In the genomic region with DNA sequence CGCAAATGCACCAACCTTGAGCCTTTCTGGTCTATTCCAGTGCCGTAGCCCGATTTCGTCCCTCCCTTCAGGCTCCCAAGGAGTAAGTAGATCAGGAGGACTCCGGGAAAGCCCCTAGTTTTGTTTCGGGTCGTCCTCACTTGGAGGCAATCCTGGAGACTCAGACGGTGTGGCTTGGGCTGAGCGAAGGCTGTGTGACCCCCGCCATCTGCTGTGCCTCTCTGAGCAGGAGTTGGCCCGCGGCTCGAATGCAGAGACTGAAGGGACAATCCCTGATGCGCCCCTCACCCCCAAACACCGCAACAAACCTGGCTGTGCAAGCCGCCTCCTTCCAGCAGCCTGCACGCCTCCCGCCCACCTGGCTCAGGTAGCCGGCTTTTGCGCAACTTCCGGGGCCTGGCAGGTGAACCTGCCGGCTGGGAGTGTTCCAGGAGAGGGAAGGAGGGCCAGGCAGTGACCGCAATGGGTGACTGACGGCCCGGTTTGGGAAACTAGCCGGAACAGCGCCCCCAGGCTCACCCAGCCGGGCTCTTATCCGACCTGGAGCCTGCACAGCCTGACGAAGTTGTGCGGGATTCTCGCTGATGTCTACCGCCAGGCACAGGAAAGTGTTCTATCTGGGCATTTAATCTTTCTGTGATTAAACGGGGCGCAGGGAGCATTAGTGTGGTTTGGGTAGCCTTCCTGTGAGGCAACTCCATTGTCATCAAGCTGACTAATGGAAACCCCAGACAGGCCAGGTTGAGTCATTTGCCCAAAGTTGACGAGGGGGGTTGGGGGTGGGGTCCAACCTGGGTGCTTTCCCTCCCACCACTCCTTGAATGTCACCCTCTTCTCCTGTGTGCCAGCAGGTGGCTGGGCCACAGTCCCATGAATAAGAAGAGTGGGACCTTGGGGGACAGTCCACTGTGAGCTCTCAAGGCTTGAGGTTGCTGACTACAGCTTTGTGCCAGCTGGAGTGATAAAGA, we compare ENCODE assay signal across 8 mouse cellular contexts. TPM values are rescaled to one million over a fixed set of nuclear protein-coding genes. Genes with fewer than 3 reads are reported as not detected.
DNase-seq lines count a peak whose midpoint lies in the region; ATAC-seq and TF ChIP-seq lines count a peak whose summit lies in the region.

No protein-coding gene starts in this region.

- H3K27ac ChIP-seq in ES-E14 (ENCODE audit: insufficient read depth, low read depth, low read length, poor library complexity, severe bottlenecking) (no peak overlapping the region), macrophage (peak overlapping the region; percentile 46)
- H3K27ac ChIP-seq in forebrain, embryonic 12.5 days = peak overlapping the region; percentile 86
- peak overlapping the region; percentile 69 for H3K27ac ChIP-seq in kidney, embryonic 16.5 days (ENCODE audit: low read length)

- H3K9me3 ChIP-seq in ES-E14 (ENCODE audit: control insufficient read depth, insufficient read depth, low read depth, low read length) = no peaks in the 10 kb centered on the region
- H3K9me3 ChIP-seq in forebrain, embryonic 12.5 days = no peaks in the 10 kb centered on the region
- no peaks in the 10 kb centered on the region for H3K9me3 ChIP-seq in kidney, embryonic 16.5 days (ENCODE audit: low read length)

- H3K36me3 ChIP-seq in ES-E14 (ENCODE audit: control insufficient read depth, insufficient read depth, low read length, poor library complexity, severe bottlenecking) (peaks cover 14% of the 10 kb centered on the region), macrophage (ENCODE audit: inconsistent target) (no peaks in the 10 kb centered on the region)
- H3K36me3 ChIP-seq in forebrain, embryonic 12.5 days (replicated peaks) = peaks cover 26% of the 10 kb centered on the region
- H3K36me3 ChIP-seq in kidney, embryonic 16.5 days (ENCODE audit: insufficient read depth, low read length) = peaks cover 16% of the 10 kb centered on the region

- no peak for ATAC-seq in forebrain, embryonic 12.5 days (ENCODE audit: low FRiP score)
- no peak for ATAC-seq in kidney, embryonic 16.5 days (ENCODE audit: low FRiP score, low TSS enrichment)

- 3% methylated on average over 36 of the region's 36 CpGs for WGBS in forebrain, embryonic 12.5 days
- 9% methylated on average over 36 of the region's 36 CpGs for WGBS in kidney, embryonic 16.5 days
- WGBS in macrophage (ENCODE audit: missing documents) = 4% methylated on average over 36 of the region's 36 CpGs

- DNase-seq in adrenal gland, adult 2 months = peak; percentile 80
- DNase-seq in adrenal gland, postnatal 4 days (ENCODE audit: low spot score in 2 of 2) = no peak
- DNase-seq in ES-E14 (ENCODE audit: low read depth, low spot score) = no peak
- peak; percentile 41 for DNase-seq in thymus, postnatal 0 days (ENCODE audit: low spot score)
- DNase-seq in gastrocnemius, postnatal 14 days = no peak

- H3K4me2 ChIP-seq in forebrain, embryonic 12.5 days = peak overlapping the region; percentile 53
- H3K4me2 ChIP-seq in kidney, embryonic 16.5 days (replicated peaks; ENCODE audit: low read depth, low read length) = peak overlapping the region; percentile 63

- H3K4me1 ChIP-seq in ES-E14 (ENCODE audit: control insufficient read depth in 2 of 2, insufficient read depth in 2 of 2, low read length in 2 of 2, poor library complexity in 1 of 2) = peaks cover 12 to 38% of the 10 kb centered on the region in 2 experiments; a peak in 3 of 4 replicates
- peaks cover 95% of the 10 kb centered on the region for H3K4me1 ChIP-seq in forebrain, embryonic 12.5 days
- peaks cover 75% of the 10 kb centered on the region for H3K4me1 ChIP-seq in kidney, embryonic 16.5 days (ENCODE audit: insufficient read depth, low read length)

- peak overlapping the region; percentile 33 for H3K9ac ChIP-seq in ES-E14 (ENCODE audit: insufficient read depth, low read depth, low read length, poor library complexity, severe bottlenecking)
- peak overlapping the region; percentile 33 for H3K9ac ChIP-seq in forebrain, embryonic 12.5 days
- H3K9ac ChIP-seq in kidney, embryonic 16.5 days (replicated peaks; ENCODE audit: low read length) = peak overlapping the region; percentile 63

- H3K79me2 ChIP-seq in macrophage (ENCODE audit: inconsistent target) = peaks cover 97% of the 10 kb centered on the region

- intact Hi-C loops in gastrocnemius, postnatal 14 days (cut with DNase I; ENCODE audit: low total_unique reads) = no loop called here

- in situ Hi-C loops in ES-E14 (cut with MboI; ENCODE audit: low sequenced_read_pairs in 2 of 2, unreplicated experiment in 2 of 2) = no loop called here

- 0 out of 2 replicates have a peak, but pooled peaks cover 3% of the 10 kb centered on the region for H3K27me3 ChIP-seq in forebrain, embryonic 12.5 days
- H3K27me3 ChIP-seq in kidney, embryonic 16.5 days (ENCODE audit: insufficient read depth, low read length) = no peaks in the 10 kb centered on the region

- H3K4me3 ChIP-seq in ES-E14 (ENCODE audit: insufficient read depth in 1 of 2, low read depth in 1 of 2, low read length in 2 of 2, poor library complexity in 1 of 2, severe bottlenecking in 1 of 2) (peak overlapping the region; percentile 38 to 64), macrophage (ENCODE audit: inconsistent target) (peak overlapping the region; percentile 10)
- H3K4me3 ChIP-seq in forebrain, embryonic 12.5 days (replicated peaks) = peak overlapping the region; percentile 33
- H3K4me3 ChIP-seq in kidney, embryonic 16.5 days (ENCODE audit: low read length) = peak overlapping the region; percentile 40

TF ChIP-seq in ES-E14, 5 proteins besides CTCF, POLR2A, EP300 and RAD21:
- no peak for TF ChIP-seq ZNF384 (IDR thresholded peaks at IDR 0.05; ENCODE audit: low read depth, low read length)

RNA-seq across cellular contexts. Expression of a gene that starts 6.1 kb away (rescaled TPM):
- 10 to 100 TPM in 1 of 2 experiments, 1 to 10 TPM in 1; 8.5 to 11.3 TPM for total RNA-seq in adrenal gland, adult 2 months (2021)
- polyA plus RNA-seq in adrenal gland, adult 2 months (2012; rRNA removed) = 24.1 and 24.6 TPM in 2 replicates
- total RNA-seq in adrenal gland, postnatal 4 days (2021) = 10 to 100 TPM; 13.1 to 13.4 TPM
- 5.8 and 6.3 TPM in 2 replicates for total RNA-seq in ES-E14 (2012; rRNA removed)
- polyA plus RNA-seq in forebrain, embryonic 12.5 days (2016; fragmentation: Nextera tagmentation; extraction: Ambion mirVana) = 90.2 and 96.2 TPM in 2 replicates
- polyA plus RNA-seq in kidney, embryonic 16.5 days (2015; fragmentation: Nextera tagmentation; extraction: Ambion mirVana) = 32.1 and 34.9 TPM in 2 replicates
- 10 to 100 TPM in 17 of 26 experiments, 1 to 10 TPM in 9; 4.4 to 24.5 (median 13.0) TPM for total RNA-seq in macrophage (2018; cell fraction: chromatin; rRNA removed)
- total RNA-seq in macrophage (2018; cell fraction: cytosol; rRNA removed) = 10 to 100 TPM in 10 of 26 experiments, 1 to 10 TPM in 16; 3.6 to 13.3 (median 8.8) TPM
- total RNA-seq in macrophage (2018; cell fraction: nucleus; rRNA removed) = 10 to 100 TPM in 11 of 26 experiments, 1 to 10 TPM in 15; 3.4 to 21.1 (median 9.0) TPM
- polyA plus RNA-seq in macrophage (2018) = 4.8 to 11.8 TPM (median 8.2 TPM) in 3 replicates
- 30.3 and 31.0 TPM in 2 replicates for polyA plus RNA-seq in thymus, postnatal 0 days (2015; fragmentation: Nextera tagmentation; extraction: Ambion mirVana)
- total RNA-seq in gastrocnemius, postnatal 14 days (2021) = 1 to 10 TPM; 3.8 to 4.8 TPM

RNA-seq across cellular contexts. Expression of a gene that starts 22.4 kb away (rescaled TPM):
- 1 to 10 TPM; 3.1 to 5.4 TPM for total RNA-seq in adrenal gland, adult 2 months (2021)
- polyA plus RNA-seq in adrenal gland, adult 2 months (2012; rRNA removed) = 5.7 and 6.9 TPM in 2 replicates
- total RNA-seq in adrenal gland, postnatal 4 days (2021) = 1 to 10 TPM; 2.4 to 6.2 TPM
- total RNA-seq in ES-E14 (2012; rRNA removed) = 4.4 and 7.3 TPM in 2 replicates
- 0.54 and 0.78 TPM in 2 replicates for polyA plus RNA-seq in forebrain, embryonic 12.5 days (2016; fragmentation: Nextera tagmentation; extraction: Ambion mirVana)
- polyA plus RNA-seq in kidney, embryonic 16.5 days (2015; fragmentation: Nextera tagmentation; extraction: Ambion mirVana) = 25.2 and 28.2 TPM in 2 replicates
- not detected for total RNA-seq in macrophage (2018; cell fraction: chromatin; rRNA removed)
- under 1 TPM in 24 of 26 experiments, not detected in 2; 0.04 to 0.34 (median 0.15) TPM for total RNA-seq in macrophage (2018; cell fraction: cytosol; rRNA removed)
- under 1 TPM in 11 of 26 experiments, not detected in 15; 0.18 to 0.61 (median 0.33) TPM for total RNA-seq in macrophage (2018; cell fraction: nucleus; rRNA removed)
- polyA plus RNA-seq in macrophage (2018) = 0.09 to 0.41 TPM in 2 of 3 replicates, not detected in the other
- polyA plus RNA-seq in thymus, postnatal 0 days (2015; fragmentation: Nextera tagmentation; extraction: Ambion mirVana) = 1.5 and 1.6 TPM in 2 replicates
- 1 to 10 TPM; 1.3 to 1.4 TPM for total RNA-seq in gastrocnemius, postnatal 14 days (2021)

Comparison
In these comparisons a context has a peak if more than half of its experiments do, and no peak if none do; other contexts are left out.
1. DNase-seq: peak in adrenal gland, adult 2 months (single experiment) and thymus, postnatal 0 days (single experiment); none in adrenal gland, postnatal 4 days (0 of 2), ES-E14 (single experiment) and gastrocnemius, postnatal 14 days (single experiment).
2. Peak in every context shown above with its lines, with median percentiles within 50 percentile points of each other: H3K4me3 ChIP-seq and H3K9ac ChIP-seq.